Mouse (Mus musculus) kidney, adult 2 months (tissue): ENCODE measurements around the gene Dusp1.

Source experiments
- CTCF ChIP-seq: fragments of 200-500 bp; conservative IDR thresholded peaks from 2 replicates; pipeline ENCODE4 v1.5.1; 2011; ENCODE audit warnings: low read depth, mild to moderate bottlenecking, control low read depth, low read length, moderate library complexity, mixed read lengths; ENCODE audit not compliant: insufficient read depth, insufficient read length
- POLR2A ChIP-seq: fragments of 200-500 bp; IDR thresholded peaks from one replicate; pipeline ENCODE4 v1.6.1; 2011; ENCODE audit warnings: low read depth, low read length, control low read depth

- TF ChIP-seq POLR2A: no peak
- TF ChIP-seq CTCF: no peak
Observed at GRCm38 (mm10) chr17:26484626-26485421, 77.1 kb downstream of the Dusp1 start.
